Mouse (Mus musculus): ENCODE results near the gene Abhd11. TPM values are rescaled to one million over a fixed set of nuclear protein-coding genes. Genes with fewer than 3 reads are reported as not detected.
"Not testable (repeated sequence)": the region's sequence is repeated elsewhere in the genome, so short reads cannot be mapped to it uniquely, and the experiment has no call there.

Gene Abhd11
- 35.9 and 38.1 TPM in 2 replicates for total RNA-seq (2014; rRNA removed)
- 77.6 and 78.8 TPM in 2 replicates for polyA plus RNA-seq (2012; rRNA removed)

- H3K36me3 ChIP-seq (ENCODE audit: control insufficient read depth, insufficient read depth, low read length): no peaks in the 10 kb centered on the region
- no peaks in the 10 kb centered on the region for H3K27me3 ChIP-seq (ENCODE audit: control insufficient read depth, insufficient read depth, low read length)
- peak within 1 kb of the TSS; percentile 86 for H3K4me3 ChIP-seq (ENCODE audit: insufficient read depth, low read depth, low read length)
- H3K79me2 ChIP-seq (ENCODE audit: control insufficient read depth, insufficient read depth, low read length): peaks cover 8% of the 10 kb centered on the region; the same call in 1 of the 2 replicates
- TF ChIP-seq POLR2A (IDR thresholded peaks at IDR 0.05; ENCODE audit: extremely low read depth, insufficient read depth, low read length) (peak; percentile 67; the same call in 1 of the 2 replicates), CTCF (IDR thresholded peaks at IDR 0.05; ENCODE audit: low read depth, low read length) (no peak)
- H3K4me1 ChIP-seq (ENCODE audit: control insufficient read depth, insufficient read depth, low read length): peaks cover 14% of the 10 kb centered on the region
- peak; percentile 100 for DNase-seq (ENCODE audit: extremely low read depth, low read depth, low spot score)
- under 1% methylated on average over 52 of the region's 52 CpGs for WGBS
- peak within 1 kb of the TSS; percentile 84 for H3K9ac ChIP-seq (ENCODE audit: low read depth, low read length)
- H3K27ac ChIP-seq (replicated peaks; ENCODE audit: insufficient read depth, low read depth, low read length): peak within 1 kb of the TSS; percentile 94
Measured at GRCm38 (mm10) chr5:135008671-135009589, at the start of gene Abhd11. Abhd11 (plus strand) TSS chr5:135009152.

GRCm38 (mm10) chr5:134960430-134960829 lies 48.5 kb upstream of the Abhd11 start:
- Histone ChIP-seq H3K79me2 (ENCODE audit: control insufficient read depth, insufficient read depth, low read length) (no peaks in the 10 kb centered on the region), H3K27me3 (ENCODE audit: control insufficient read depth, insufficient read depth, low read length) (no peaks in the 10 kb centered on the region), H3K27ac (replicated peaks; ENCODE audit: insufficient read depth, low read depth, low read length) (no peak overlapping the region), H3K4me3 (ENCODE audit: insufficient read depth, low read depth, low read length) (no peak overlapping the region), H3K9ac (ENCODE audit: low read depth, low read length) (no peak overlapping the region), H3K4me1 (ENCODE audit: control insufficient read depth, insufficient read depth, low read length) (no peaks in the 10 kb centered on the region), H3K36me3 (ENCODE audit: control insufficient read depth, insufficient read depth, low read length) (no peaks in the 10 kb centered on the region)
- 90% methylated on average over 2 of the region's 2 CpGs for WGBS
- TF ChIP-seq CTCF (IDR thresholded peaks at IDR 0.05; ENCODE audit: low read depth, low read length): no peak
- no peak for TF ChIP-seq POLR2A (IDR thresholded peaks at IDR 0.05; ENCODE audit: extremely low read depth, insufficient read depth, low read length)
- no peak for DNase-seq (ENCODE audit: extremely low read depth, low read depth, low spot score)

DNA sequence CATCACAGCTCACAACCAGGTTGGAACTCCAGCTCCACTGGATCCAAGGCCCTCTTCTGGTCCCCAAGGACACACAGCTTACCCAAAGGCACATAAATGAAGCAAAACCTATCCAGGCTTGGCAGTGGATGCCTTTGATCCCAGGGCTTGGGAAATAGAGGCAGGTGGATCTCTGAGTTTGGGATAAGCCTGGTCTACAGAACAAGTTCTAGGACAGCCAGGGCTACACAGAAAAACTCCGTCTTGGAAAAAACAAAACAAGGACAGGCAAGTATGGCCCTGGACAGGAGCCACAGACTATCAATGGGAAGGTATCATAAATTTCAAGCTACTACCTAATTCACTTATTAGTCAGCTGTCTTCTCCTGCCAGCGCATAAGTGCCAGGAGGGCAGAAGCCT lies 47.4 kb upstream of the Abhd11 start:
- no peak for TF ChIP-seq POLR2A (IDR thresholded peaks at IDR 0.05; ENCODE audit: extremely low read depth, insufficient read depth, low read length)
- TF ChIP-seq CTCF (IDR thresholded peaks at IDR 0.05; ENCODE audit: low read depth, low read length): no peak
- WGBS: 93% methylated on average over 2 of the region's 2 CpGs
- Histone ChIP-seq H3K27me3 (ENCODE audit: control insufficient read depth, insufficient read depth, low read length) (no peaks in the 10 kb centered on the region), H3K27ac (replicated peaks; ENCODE audit: insufficient read depth, low read depth, low read length) (no peak overlapping the region), H3K4me1 (ENCODE audit: control insufficient read depth, insufficient read depth, low read length) (no peaks in the 10 kb centered on the region), H3K36me3 (ENCODE audit: control insufficient read depth, insufficient read depth, low read length) (no peaks in the 10 kb centered on the region), H3K79me2 (ENCODE audit: control insufficient read depth, insufficient read depth, low read length) (no peaks in the 10 kb centered on the region), H3K9ac (ENCODE audit: low read depth, low read length) (no peak overlapping the region), H3K4me3 (ENCODE audit: insufficient read depth, low read depth, low read length) (no peak overlapping the region)
- no peak for DNase-seq (ENCODE audit: extremely low read depth, low read depth, low spot score)

DNA sequence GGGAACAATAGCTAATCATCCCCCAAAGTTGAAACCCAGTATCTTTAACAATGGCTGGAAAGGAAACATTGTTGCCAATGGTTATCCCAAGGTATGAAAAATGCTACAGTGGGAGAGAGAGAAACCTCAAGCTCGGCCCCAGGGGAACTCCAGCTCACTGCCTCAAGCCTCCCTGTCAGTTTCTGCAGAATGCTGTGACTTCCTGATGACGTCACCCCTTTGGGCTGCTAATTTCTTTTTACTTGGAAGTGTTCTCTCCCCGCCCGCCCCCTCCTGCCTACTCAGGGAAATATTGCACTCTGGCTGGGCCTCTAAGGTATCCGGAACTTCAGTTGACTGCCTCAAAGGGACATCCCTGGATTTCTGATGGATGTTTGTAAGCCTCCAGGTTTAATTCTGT lies 45.4 kb upstream of the Abhd11 start:
- WGBS: 76% methylated on average over 5 of the region's 5 CpGs
- Histone ChIP-seq H3K9ac (ENCODE audit: low read depth, low read length) (no peak overlapping the region), H3K79me2 (ENCODE audit: control insufficient read depth, insufficient read depth, low read length) (no peaks in the 10 kb centered on the region), H3K36me3 (ENCODE audit: control insufficient read depth, insufficient read depth, low read length) (no peaks in the 10 kb centered on the region), H3K4me1 (ENCODE audit: control insufficient read depth, insufficient read depth, low read length) (no peaks in the 10 kb centered on the region), H3K27me3 (ENCODE audit: control insufficient read depth, insufficient read depth, low read length) (no peaks in the 10 kb centered on the region), H3K27ac (replicated peaks; ENCODE audit: insufficient read depth, low read depth, low read length) (no peak overlapping the region), H3K4me3 (ENCODE audit: insufficient read depth, low read depth, low read length) (no peak overlapping the region)
- TF ChIP-seq POLR2A (IDR thresholded peaks at IDR 0.05; ENCODE audit: extremely low read depth, insufficient read depth, low read length) (no peak), CTCF (IDR thresholded peaks at IDR 0.05; ENCODE audit: low read depth, low read length) (no peak)
- no peak for DNase-seq (ENCODE audit: extremely low read depth, low read depth, low spot score)

DNA sequence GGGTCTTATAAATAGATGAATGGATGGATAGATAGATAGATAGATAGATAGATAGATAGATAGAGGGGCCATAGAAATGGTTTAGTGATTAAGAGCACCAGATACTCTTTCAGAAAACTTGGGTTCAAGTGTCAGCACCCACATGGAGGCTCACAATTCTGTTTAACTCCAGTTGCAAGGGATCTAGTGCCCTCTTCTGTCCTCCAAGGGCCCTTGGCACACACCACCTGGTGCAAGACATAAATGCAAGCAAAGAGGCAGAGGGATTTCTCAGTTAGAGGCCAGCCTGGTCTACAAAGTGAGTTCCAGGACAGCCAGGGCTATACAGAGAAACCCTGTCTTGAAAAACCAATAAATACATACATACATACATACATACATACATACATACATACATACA lies 44.3 kb upstream of the Abhd11 start:
- not testable (repeated sequence) for H3K79me2 ChIP-seq (ENCODE audit: control insufficient read depth, insufficient read depth, low read length); H3K4me3 ChIP-seq (ENCODE audit: insufficient read depth, low read depth, low read length); H3K27ac ChIP-seq (replicated peaks; ENCODE audit: insufficient read depth, low read depth, low read length); H3K27me3 ChIP-seq (ENCODE audit: control insufficient read depth, insufficient read depth, low read length); H3K4me1 ChIP-seq (ENCODE audit: control insufficient read depth, insufficient read depth, low read length); DNase-seq (ENCODE audit: extremely low read depth, low read depth, low spot score); H3K9ac ChIP-seq (ENCODE audit: low read depth, low read length); H3K36me3 ChIP-seq (ENCODE audit: control insufficient read depth, insufficient read depth, low read length)

DNA sequence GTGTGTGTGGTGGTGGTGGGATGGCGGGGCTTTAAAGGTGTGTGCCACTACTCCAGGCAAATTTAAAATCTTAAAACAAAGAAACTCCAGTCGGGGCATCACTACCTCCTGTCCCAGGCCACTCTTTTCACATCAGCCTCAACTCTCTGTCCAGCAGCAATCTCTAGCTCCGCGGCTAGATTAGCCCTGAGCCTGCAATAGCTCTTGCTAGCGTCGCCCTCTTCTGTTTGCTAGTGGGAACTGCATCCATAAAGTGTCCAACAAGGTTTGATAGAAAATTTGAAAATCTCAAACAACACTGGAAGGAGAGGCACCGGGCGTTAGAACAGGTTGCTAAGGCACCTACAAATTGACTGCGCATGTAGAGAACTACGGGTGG lies 43.5 kb upstream of the Abhd11 start:
- peak overlapping the region; percentile 11; the same call in 1 of the 2 replicates for H3K4me3 ChIP-seq (ENCODE audit: insufficient read depth, low read depth, low read length)
- WGBS: 8% methylated on average over 10 of the region's 10 CpGs
- peak; percentile 78 for TF ChIP-seq CTCF (IDR thresholded peaks at IDR 0.05; ENCODE audit: low read depth, low read length)
- TF ChIP-seq POLR2A (IDR thresholded peaks at IDR 0.05; ENCODE audit: extremely low read depth, insufficient read depth, low read length): no peak
- H3K27me3 ChIP-seq (ENCODE audit: control insufficient read depth, insufficient read depth, low read length): no peaks in the 10 kb centered on the region
- no peaks in the 10 kb centered on the region for H3K36me3 ChIP-seq (ENCODE audit: control insufficient read depth, insufficient read depth, low read length)
- no peak overlapping the region for H3K27ac ChIP-seq (replicated peaks; ENCODE audit: insufficient read depth, low read depth, low read length)
- no peaks in the 10 kb centered on the region for H3K79me2 ChIP-seq (ENCODE audit: control insufficient read depth, insufficient read depth, low read length)
- H3K4me1 ChIP-seq (ENCODE audit: control insufficient read depth, insufficient read depth, low read length): no peaks in the 10 kb centered on the region
- DNase-seq (ENCODE audit: extremely low read depth, low read depth, low spot score): peak; percentile 67
- peak overlapping the region; percentile 55 for H3K9ac ChIP-seq (ENCODE audit: low read depth, low read length)
